Mouse (Mus musculus) embryonic facial prominence, embryonic 12.5 days (tissue): ENCODE measurements around the gene Tspan10. TPM values are rescaled to one million over a fixed set of nuclear protein-coding genes. Genes with fewer than 3 reads are reported as not detected.

Experiments used
- ATAC-seq: fragments of 200-750 bp; cut with Nextera tagmentation; 2 replicates; pipeline ENCODE4 v1.8.0; 2017; ENCODE audit not compliant: insufficient number of reproducible peaks, insufficient read depth, low FRiP score, low TSS enrichment
- H3K27ac ChIP-seq: fragments of 300-500 bp; sonication (generic); 2 replicates; pipeline ENCODE4 v1.5.1; 2016; ENCODE audit warnings: mild to moderate bottlenecking
- H3K27me3 ChIP-seq: fragments of 300-500 bp; sonication (generic); 2 replicates; pipeline ENCODE4 v1.6.1; 2016; ENCODE audit warnings: mild to moderate bottlenecking, moderate library complexity
- H3K36me3 ChIP-seq: fragments of 300-500 bp; sonication (generic); 2 replicates; pipeline ENCODE4 v1.6.1; 2016; ENCODE audit warnings: mild to moderate bottlenecking
- H3K4me1 ChIP-seq: fragments of 300-500 bp; sonication (generic); 2 replicates; pipeline ENCODE4 v1.6.1; 2016
- H3K4me2 ChIP-seq: fragments of 300-500 bp; sonication (generic); replicated peaks from 2 replicates; pipeline ENCODE4 v1.6.1; 2016; ENCODE audit warnings: mild to moderate bottlenecking, moderate library complexity
- H3K4me3 ChIP-seq: fragments of 300-500 bp; sonication (generic); 2 replicates; pipeline ENCODE4 v1.5.1; 2016; ENCODE audit warnings: mild to moderate bottlenecking
- H3K9ac ChIP-seq: fragments of 300-500 bp; sonication (generic); 2 replicates; pipeline ENCODE4 v1.6.1; 2016; ENCODE audit warnings: mild to moderate bottlenecking, moderate library complexity
- H3K9me3 ChIP-seq: fragments of 300-500 bp; sonication (generic); 2 replicates; pipeline ENCODE4 v1.6.1; 2016; ENCODE audit warnings: mild to moderate bottlenecking, moderate library complexity
- WGBS: fragments of 180-500 bp; shearing (Covaris S2); methylation state at CpG from one replicate; pipeline ENCODE4 v1.1.7; 2016; 5-methylcytosine and 5-hydroxymethylcytosine counted together
- polyA plus RNA-seq: library from polyadenylated mRNA; unstranded; fragments of >200 nt; fragmentation: Nextera tagmentation; extraction: Ambion mirVana; gene quantifications from 2 replicates; pipeline ENCODE4 v1.2.1, GENCODE M21; 2016

Tspan10 gene
- polyA plus RNA-seq, 1 experiment from 2014 or later, result 3.6 TPM

DNA sequence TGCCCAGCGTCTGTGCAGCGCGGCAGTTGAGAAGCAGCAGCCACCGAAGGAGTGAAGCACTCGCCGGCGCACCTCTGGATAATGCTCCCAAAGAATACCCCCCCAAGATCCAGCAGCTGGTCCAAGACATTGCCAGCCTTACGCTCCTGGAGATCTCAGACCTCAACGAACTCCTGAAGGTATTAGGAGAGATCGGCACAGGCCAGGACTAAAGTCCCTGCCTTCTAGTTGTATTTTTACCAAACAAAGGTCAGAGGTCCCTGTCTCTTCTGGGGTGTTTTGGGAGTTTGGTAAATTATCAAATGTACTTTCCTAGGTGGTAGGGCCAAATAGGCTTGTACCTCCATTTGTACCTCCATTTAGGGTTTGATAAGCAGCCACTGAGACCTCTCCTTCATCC, 42.8 kb downstream of the Tspan10 start:
- Histone ChIP-seq H3K27me3 (no peaks in the 10 kb centered on the region), H3K36me3 (peaks cover 67% of the 10 kb centered on the region), H3K4me3 (peak overlapping the region; percentile 87), H3K9me3 (no peaks in the 10 kb centered on the region), H3K9ac (peak overlapping the region; percentile 80), H3K4me1 (peaks cover 23% of the 10 kb centered on the region), H3K4me2 (peak overlapping the region; percentile 75), H3K27ac (no peak overlapping the region)
- ATAC-seq, result no peak
- 8% methylated on average over 10 of the region's 10 CpGs for WGBS

DNA sequence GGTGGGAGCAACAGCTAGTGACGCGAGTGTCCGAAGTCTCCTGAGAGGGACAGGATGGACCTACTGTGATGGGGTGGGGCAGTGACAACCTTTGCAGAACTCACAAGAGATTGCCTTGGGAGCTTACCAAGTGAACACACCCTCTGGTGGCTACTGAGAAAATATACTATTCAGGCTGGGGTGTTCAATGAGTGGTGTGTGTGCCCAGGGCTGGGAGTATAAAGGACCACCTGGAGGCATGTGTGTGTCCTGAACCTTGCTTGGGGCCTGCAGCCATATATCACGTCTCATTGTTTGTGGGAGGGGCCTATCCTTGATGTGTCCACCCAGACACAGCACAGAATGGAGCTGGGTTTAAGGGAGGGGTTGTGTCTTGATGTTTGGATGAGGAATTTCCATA, 46.1 kb downstream of the Tspan10 start:
- ATAC-seq, result no peak
- H3K27me3 ChIP-seq, result no peaks in the 10 kb centered on the region
- WGBS, result 75% methylated on average over 4 of the region's 4 CpGs
- peaks cover 36% of the 10 kb centered on the region for H3K36me3 ChIP-seq
- no peak overlapping the region for H3K4me3 ChIP-seq
- no peak overlapping the region for H3K27ac ChIP-seq
- no peak overlapping the region for H3K4me2 ChIP-seq
- H3K9ac ChIP-seq, result no peak overlapping the region
- H3K9me3 ChIP-seq, result no peaks in the 10 kb centered on the region
- H3K4me1 ChIP-seq, result peaks cover 43% of the 10 kb centered on the region

DNA sequence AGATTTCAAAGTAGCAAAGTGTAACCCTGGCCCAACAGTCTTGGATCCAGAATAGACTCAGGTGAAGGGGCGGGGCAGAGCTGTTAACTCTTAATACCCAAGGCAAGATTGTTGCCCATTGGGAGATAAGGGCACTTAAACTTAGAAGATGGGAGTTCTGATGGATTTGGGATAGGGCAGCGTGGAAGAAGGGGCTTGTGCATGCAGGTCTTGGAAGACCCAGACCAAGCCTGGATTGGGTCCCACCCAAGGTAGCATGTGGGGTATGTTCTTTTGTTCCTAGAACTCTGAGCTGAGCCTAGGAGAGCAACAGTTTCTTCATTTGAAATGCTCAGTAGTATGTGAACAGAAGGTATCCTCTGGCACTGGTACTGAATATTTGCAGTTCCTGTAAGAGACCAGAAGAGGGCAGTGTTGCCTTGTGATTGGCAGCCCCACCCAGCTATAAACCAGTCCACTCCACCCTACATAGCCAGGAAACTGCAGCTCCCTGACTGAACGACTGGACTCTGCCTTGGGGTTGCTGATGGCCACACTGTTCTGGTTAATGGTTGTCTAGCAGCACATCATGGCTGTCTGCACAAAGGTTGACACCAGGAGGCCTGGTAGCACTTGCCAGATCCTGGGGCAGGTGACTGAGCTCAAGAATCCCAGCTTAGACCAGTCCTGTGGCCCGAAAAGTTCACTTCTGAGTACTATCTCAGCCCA, 46.8 kb downstream of the Tspan10 start:
- no peak overlapping the region for H3K9ac ChIP-seq
- peaks cover 40% of the 10 kb centered on the region for H3K4me1 ChIP-seq
- H3K4me3 ChIP-seq, result no peak overlapping the region
- H3K27me3 ChIP-seq, result no peaks in the 10 kb centered on the region
- peaks cover 34% of the 10 kb centered on the region for H3K36me3 ChIP-seq
- 56% methylated on average over 4 of the region's 4 CpGs for WGBS
- no peak overlapping the region for H3K4me2 ChIP-seq
- H3K27ac ChIP-seq, result 0 out of 2 replicates have a peak overlapping the region, but pooled peaks have one; percentile 14
- no peaks in the 10 kb centered on the region for H3K9me3 ChIP-seq
- ATAC-seq, result no peak

DNA sequence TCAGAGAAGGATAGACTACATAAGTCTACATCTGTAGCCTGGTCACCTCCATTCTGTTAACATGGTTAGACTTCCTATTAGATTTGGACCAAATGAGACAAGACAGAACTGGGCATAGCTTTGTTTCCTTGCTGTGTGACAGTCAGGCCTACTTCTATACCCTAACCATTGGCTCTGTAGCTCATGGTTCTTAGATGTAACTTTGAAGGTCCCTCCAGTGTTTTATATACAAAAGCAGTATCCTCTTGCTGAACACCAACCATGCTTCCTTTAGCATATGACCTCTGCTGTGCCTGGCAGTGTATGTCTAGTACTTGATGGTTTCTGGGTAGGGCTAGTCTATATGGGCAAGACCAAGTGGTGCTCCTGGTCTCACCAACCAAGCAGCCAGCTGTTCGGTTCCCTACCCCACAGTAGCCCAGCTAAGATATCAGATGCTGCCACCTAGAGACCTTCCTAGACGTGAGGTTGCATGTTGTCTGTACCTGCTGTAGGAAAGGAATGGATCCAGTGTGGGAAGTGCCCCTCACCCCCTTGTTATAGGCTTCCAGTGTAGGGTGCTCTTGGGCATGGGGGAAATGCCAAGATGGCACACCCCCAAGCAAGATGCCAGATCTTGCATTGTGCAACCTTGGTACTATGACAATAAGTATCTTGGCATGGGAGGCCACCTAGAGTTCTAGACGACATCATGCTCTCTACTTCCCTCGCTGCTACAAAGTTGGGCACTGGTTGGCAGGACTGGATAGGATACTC, 48.0 kb downstream of the Tspan10 start:
- no peak overlapping the region for H3K27ac ChIP-seq
- H3K36me3 ChIP-seq, result peaks cover 45% of the 10 kb centered on the region
- peaks cover 36% of the 10 kb centered on the region for H3K4me1 ChIP-seq
- ATAC-seq, result no peak
- H3K27me3 ChIP-seq, result no peaks in the 10 kb centered on the region
- no peak overlapping the region; the same call in 1 of the 2 replicates for H3K9ac ChIP-seq
- H3K4me3 ChIP-seq, result 0 out of 2 replicates have a peak overlapping the region, but pooled peaks have one; percentile 95
- WGBS, result 34% methylated on average over 4 of the region's 4 CpGs
- no peaks in the 10 kb centered on the region for H3K9me3 ChIP-seq
- peak overlapping the region; percentile 85 for H3K4me2 ChIP-seq

DNA sequence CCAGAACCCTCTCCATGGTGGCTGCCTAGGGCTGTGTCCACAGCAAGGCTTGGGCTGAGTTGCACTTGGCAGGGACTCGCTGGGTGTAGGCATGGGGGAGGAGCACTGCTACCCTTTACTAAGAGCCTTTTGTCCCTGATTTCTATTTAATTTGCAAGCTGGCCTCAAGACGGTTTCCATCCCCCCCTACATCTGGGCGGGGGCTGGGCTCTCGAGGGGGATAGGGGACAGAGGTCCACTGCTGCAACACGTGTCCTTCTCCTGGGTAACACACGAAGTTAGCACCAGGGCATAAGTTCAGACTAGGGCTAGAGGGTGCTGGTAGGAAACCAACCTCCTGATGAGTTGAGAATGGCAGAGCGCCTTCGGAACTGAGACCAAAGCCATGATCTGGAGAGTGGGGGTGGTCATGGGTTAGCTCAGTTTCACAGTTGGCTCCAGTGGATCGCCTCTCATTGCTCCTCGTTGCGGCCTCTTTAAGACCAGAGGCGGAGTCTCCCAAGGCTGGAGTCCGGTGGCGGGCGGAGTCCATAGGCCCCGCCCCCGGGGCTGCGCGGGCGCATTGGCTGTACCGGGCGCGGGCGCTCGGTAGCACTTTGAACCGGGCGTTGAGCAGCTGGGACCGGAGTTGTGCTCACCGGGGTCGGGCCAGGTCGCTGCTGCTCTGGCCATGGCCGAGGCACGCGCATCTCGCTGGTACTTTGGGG, 49.0 kb downstream of the Tspan10 start, which contains the start of gene Slc25a10:
TSS of gene Slc25a10 (plus strand) at position 524 of the 707 bp plus-strand sequence.
- H3K4me3 ChIP-seq, result peak within 1 kb of the TSS; percentile 95
- H3K4me1 ChIP-seq, result peaks cover 31% of the 10 kb centered on the region
- peak within 1 kb of the TSS; percentile 85 for H3K4me2 ChIP-seq
- H3K27ac ChIP-seq, result peak within 1 kb of the TSS; percentile 74
- peak within 1 kb of the TSS; percentile 85 for H3K9ac ChIP-seq
- peak; percentile 83 for ATAC-seq
- H3K27me3 ChIP-seq, result no peaks in the 10 kb centered on the region
- WGBS, result under 1% methylated on average over 35 of the region's 35 CpGs
- H3K36me3 ChIP-seq, result peaks cover 45% of the 10 kb centered on the region
- no peaks in the 10 kb centered on the region for H3K9me3 ChIP-seq

DNA sequence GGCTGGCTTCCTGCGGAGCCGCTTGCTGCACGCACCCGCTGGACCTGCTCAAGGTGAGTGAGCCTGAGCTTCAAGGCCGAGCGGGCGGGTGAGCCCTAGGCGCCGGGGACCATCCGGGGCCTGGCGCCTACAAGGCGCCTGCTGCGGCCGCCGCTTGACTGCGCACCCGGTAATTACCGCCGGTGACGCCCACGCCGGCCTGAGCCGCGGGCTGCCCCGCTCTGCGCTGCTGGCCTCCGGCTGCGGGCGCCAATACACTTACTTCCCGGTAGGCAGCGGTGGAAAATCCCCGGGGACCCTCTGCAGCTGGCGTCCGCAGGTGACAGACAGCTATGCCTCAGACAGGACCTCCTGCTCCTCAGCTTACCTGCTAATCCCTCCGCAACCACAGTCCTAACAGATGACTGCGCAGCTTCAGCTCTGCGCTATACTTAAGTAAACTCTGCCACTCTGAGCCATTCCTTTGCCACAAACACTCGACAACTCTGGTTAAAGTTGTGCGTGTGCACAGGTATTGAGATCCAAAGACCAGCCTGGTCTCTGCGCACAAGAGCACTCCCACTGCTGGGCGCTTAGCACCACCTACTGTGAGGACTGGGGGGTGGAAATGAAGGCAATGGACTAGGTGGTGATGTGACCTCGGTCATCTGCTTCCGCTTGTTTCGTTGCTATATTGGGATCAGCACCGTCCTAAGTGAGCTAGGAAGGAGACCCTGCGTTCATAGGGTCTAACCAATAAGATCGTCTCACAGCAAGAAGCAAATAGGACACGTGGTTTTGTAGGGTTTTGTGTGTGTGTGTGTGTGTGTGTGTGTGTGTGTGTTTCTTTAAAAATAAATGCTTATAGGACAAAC, 49.8 kb downstream of the Tspan10 start:
- Histone ChIP-seq H3K27ac (peak overlapping the region; percentile 74), H3K4me3 (peak overlapping the region; percentile 95), H3K9me3 (no peaks in the 10 kb centered on the region), H3K27me3 (no peaks in the 10 kb centered on the region), H3K4me1 (peaks cover 31% of the 10 kb centered on the region), H3K36me3 (peaks cover 45% of the 10 kb centered on the region), H3K9ac (peak overlapping the region; percentile 85), H3K4me2 (peak overlapping the region; percentile 85)
- under 1% methylated on average over 48 of the region's 48 CpGs for WGBS
- peak; percentile 10; the same call in 1 of the 2 replicates for ATAC-seq

DNA sequence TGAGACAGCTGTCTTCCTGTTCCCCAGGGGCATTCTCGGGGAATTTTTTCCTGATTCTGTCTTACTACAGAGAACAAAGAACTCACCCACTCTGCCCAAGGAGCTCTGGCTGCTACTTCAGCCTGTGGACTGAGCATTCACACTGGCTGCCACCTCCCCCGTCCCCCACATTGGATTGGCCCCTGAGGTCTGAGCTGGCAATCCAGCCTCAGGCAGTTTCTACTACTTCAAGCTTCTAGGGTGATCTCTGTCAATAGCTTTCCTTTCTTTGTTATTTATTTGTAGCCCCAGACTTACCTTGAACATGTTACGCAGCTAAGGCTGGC, 50.4 kb downstream of the Tspan10 start:
- ATAC-seq, result no peak
- Histone ChIP-seq H3K4me1 (peaks cover 31% of the 10 kb centered on the region), H3K9ac (peak overlapping the region; percentile 85), H3K9me3 (no peaks in the 10 kb centered on the region), H3K27ac (peak overlapping the region; percentile 70), H3K4me3 (peak overlapping the region; percentile 95), H3K27me3 (no peaks in the 10 kb centered on the region), H3K4me2 (peak overlapping the region; percentile 85), H3K36me3 (peaks cover 45% of the 10 kb centered on the region)
- WGBS, result 22% methylated on average over 3 of the region's 3 CpGs

DNA sequence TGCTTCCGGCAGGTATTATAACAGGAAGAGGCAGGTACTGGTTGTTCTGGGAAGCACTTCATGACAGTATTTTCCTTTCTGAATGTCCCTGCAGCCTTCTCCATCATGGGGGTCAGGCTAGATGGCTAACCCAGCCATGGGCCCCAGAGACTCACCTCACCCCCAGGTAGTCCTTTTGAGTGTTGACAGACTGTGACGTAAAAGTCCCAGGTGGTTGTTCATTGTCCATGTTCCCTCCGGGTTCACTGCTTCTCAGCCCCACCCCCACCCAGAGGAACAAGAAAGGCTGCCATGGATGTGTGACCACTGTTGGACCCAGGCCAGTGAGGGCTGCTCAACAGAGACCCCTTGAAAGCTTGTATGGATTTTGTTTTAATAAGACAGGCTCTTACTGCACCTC, 50.9 kb downstream of the Tspan10 start:
- H3K9ac ChIP-seq, result peak overlapping the region; percentile 85
- no peaks in the 10 kb centered on the region for H3K27me3 ChIP-seq
- peak overlapping the region; percentile 95 for H3K4me3 ChIP-seq
- no peaks in the 10 kb centered on the region for H3K9me3 ChIP-seq
- peak overlapping the region; percentile 85 for H3K4me2 ChIP-seq
- ATAC-seq, result no peak
- H3K36me3 ChIP-seq, result peaks cover 45% of the 10 kb centered on the region
- 46% methylated on average over 3 of the region's 3 CpGs for WGBS
- H3K27ac ChIP-seq, result peak overlapping the region; percentile 70; the same call in 1 of the 2 replicates
- peaks cover 31% of the 10 kb centered on the region for H3K4me1 ChIP-seq

DNA sequence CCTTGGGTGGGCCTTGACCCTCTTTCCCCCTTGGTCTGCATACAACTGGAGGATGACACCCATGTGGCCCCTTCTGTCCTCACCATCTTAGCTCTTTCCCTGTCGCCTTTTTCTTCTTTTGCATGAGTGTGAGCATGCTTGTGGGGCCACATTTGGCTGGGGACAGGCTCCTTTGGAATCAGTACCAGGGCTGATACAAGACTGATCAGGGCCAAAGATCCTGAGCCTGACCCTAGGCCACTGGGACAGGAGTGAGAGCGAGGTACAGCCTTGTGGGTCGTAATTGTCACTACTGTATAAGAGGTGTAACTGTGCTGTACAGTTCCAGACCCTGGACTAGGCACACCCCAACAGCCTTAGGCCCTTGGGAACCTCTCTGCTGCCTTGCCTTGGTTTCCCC, 51.5 kb downstream of the Tspan10 start:
- Histone ChIP-seq H3K9ac (peak overlapping the region; percentile 85; the same call in 1 of the 2 replicates), H3K4me3 (peak overlapping the region; percentile 95), H3K27ac (no peak overlapping the region), H3K4me1 (peaks cover 31% of the 10 kb centered on the region), H3K36me3 (peaks cover 45% of the 10 kb centered on the region), H3K27me3 (no peaks in the 10 kb centered on the region), H3K9me3 (no peaks in the 10 kb centered on the region), H3K4me2 (no peak overlapping the region)
- no peak for ATAC-seq
- 85% methylated on average over 3 of the region's 3 CpGs for WGBS
